Mouse (Mus musculus) embryonic fibroblast, embryonic 13.5 days (primary cell): ENCODE measurements at regions not wholly inside any gene's neighbourhood (a gene's known extent, or its start where the extent isn't known, plus 50 kb on each side); places are given as distances from the start of the nearest gene placed in this dataset.

Experiments
- CTCF ChIP-seq: IDR thresholded peaks from 2 replicates; pipeline ENCODE4 v1.5.1; 2011; ENCODE audit warnings: mild to moderate bottlenecking, control low read depth, low read length, moderate library complexity, borderline replicate concordance; ENCODE audit not compliant: insufficient read depth
- POLR2A ChIP-seq: IDR thresholded peaks from 2 replicates; pipeline ENCODE4 v1.6.1; 2011; ENCODE audit warnings: low read depth, mild to moderate bottlenecking, control low read depth, low read length, moderate library complexity

DNA sequence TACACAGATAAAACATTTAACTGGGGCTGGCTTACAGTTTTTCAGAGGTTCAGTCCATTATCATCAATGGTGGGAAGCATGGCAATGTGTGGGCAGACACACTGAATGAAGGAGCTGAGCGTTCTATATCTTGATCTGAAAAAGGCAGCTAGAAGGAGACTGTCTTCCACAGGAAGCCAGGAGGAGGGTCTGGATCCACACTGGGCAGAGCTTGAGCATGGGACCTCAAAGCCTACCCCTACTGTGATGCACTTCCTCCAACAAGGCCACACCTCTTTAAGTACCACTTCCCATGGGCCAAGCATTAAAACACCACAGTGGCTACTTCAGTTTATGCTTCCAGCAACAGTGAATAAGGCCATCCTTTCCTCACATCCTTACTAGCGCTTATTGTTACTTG lies 200.5 kb downstream of the Clic5 start:
- no peak for TF ChIP-seq CTCF
- no peak for TF ChIP-seq POLR2A
